ENCODE assay signal across 18 mouse cellular contexts in the genomic region with DNA sequence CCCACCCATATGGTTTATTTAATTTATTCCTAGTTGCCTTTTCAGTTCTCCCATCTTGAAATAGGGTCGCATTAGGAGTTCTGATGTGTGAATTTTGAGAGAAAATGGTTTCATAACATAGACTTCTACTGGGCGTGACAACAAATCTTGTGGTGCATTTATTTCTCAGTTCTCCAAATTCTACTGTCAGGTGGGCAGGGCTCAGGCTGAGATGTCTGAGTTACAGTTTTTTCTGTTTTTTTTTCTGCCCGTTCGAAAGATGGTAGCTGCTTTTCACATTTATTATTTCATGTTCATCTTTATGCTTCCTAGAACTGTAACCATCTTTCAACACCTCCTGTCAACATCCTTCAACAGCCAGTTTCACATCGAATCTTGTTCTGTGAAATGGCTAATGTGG.
A peak's percentile ranks its signal among the peaks of the same experiment; 100 is the strongest.
DNase-seq lines count a peak whose midpoint lies in the region; ATAC-seq lines count a peak whose summit lies in the region.
"Had no signal": no experiment of that assay in that cellular context is flagged by ENCODE, and none has a peak within 500 bp of the region (broad histone marks: within the 10 kb centered on the region; RNA-seq: fewer than 3 reads in every experiment).

No protein-coding gene starts in this region.

- peak; percentile 11 for DNase-seq in A20 (ENCODE audit: low read depth, low spot score)
- DNase-seq in CD4-positive, CD25-positive, alpha-beta regulatory T cell, adult 2 months (ENCODE audit: low read depth, low spot score) = peak; percentile 26
- DNase-seq in brain, adult 2 months (ENCODE audit: low read depth, low spot score) = peak; percentile 6
- DNase-seq in kidney, postnatal 4 days = no peak
- DNase-seq in thymus, postnatal 0 days (ENCODE audit: low spot score) = no peak
- DNase-seq in heart, postnatal 14 days = no peak
- DNase-seq: adrenal gland, postnatal 14 days; cerebellum, adult 18-20 months; cerebellum, adult 9-11 months; cerebellum, postnatal 36 days; forebrain, postnatal 0 days; gastrocnemius, postnatal 14 days; heart, postnatal 4 days had no signal

- intact Hi-C loops in heart, postnatal 14 days (cut with DNase I) = loop anchor here (10.0 kb wide), 1 partner anchor 56 kb away; no protein-coding TSS in a partner anchor

- peak; percentile 85 for ATAC-seq in megakaryocyte, adult 5-6 weeks (ENCODE audit: poor library complexity, severe bottlenecking)
- ATAC-seq in granulocyte monocyte progenitor cell, adult 5-6 weeks (replicated peaks; ENCODE audit: poor library complexity, severe bottlenecking) = no peak
- ATAC-seq: forebrain, embryonic 13.5 days; forebrain, postnatal 0 days; hindbrain, postnatal 0 days; intestine, embryonic 16.5 days had no signal

Comparison
In these comparisons a context has a peak if more than half of its experiments do, and no peak if none do; other contexts are left out.
1. DNase-seq: peak in A20 (single experiment), CD4-positive, CD25-positive, alpha-beta regulatory T cell, adult 2 months (single experiment) and brain, adult 2 months (single experiment); none in kidney, postnatal 4 days (0 of 2), thymus, postnatal 0 days (single experiment) and heart, postnatal 14 days (0 of 2).